ENCODE assay signal across 9 mouse cellular contexts in the genomic region with DNA sequence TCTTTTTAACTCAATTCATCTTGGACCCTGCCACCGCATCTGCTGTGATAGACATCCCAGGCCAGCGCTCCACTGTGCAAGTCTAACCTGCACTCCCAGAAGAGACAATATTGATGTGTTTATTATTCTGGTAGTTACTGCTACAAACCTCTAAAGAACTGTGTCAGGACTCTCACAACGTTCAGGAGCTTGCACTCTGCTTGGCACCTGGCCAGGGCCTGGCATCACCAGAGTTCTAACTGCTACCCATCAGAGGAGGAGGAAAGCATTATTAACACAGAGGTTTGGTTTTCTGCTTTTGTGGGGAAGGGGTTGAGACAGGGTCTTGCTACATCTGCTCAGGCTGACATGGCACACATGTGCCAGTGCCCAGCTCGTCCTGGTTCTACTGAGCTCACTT. TPM values are rescaled to one million over a fixed set of nuclear protein-coding genes. Genes with fewer than 3 reads are reported as not detected.
DNase-seq lines count a peak whose midpoint lies in the region; ATAC-seq and TF ChIP-seq lines count a peak whose summit lies in the region.
"Had no signal": no experiment of that assay in that cellular context is flagged by ENCODE, and none has a peak within 500 bp of the region (broad histone marks: within the 10 kb centered on the region; RNA-seq: fewer than 3 reads in every experiment).

No protein-coding gene starts in this region.

- 61% methylated on average over 4 of the region's 4 CpGs for WGBS in forebrain, embryonic 14.5 days
- WGBS in forebrain, embryonic 15.5 days = 60% methylated on average over 4 of the region's 4 CpGs
- 68% methylated on average over 4 of the region's 4 CpGs for WGBS in stomach, postnatal 0 days

- ATAC-seq in forebrain, embryonic 14.5 days = no peak
- ATAC-seq in forebrain, embryonic 15.5 days (replicated peaks) = no peak
- no peak for ATAC-seq in stomach, postnatal 0 days (ENCODE audit: low FRiP score, low TSS enrichment)

- H3K27me3 ChIP-seq in forebrain, embryonic 14.5 days (replicated peaks; ENCODE audit: control insufficient read depth, insufficient read depth, low read length) = no peaks in the 10 kb centered on the region
- no peaks in the 10 kb centered on the region for H3K27me3 ChIP-seq in forebrain, embryonic 15.5 days
- no peaks in the 10 kb centered on the region for H3K27me3 ChIP-seq in stomach, postnatal 0 days (ENCODE audit: control insufficient read depth, insufficient read depth, low read length)

- H3K4me1 ChIP-seq in forebrain, embryonic 14.5 days (ENCODE audit: control insufficient read depth, insufficient read depth, low read length) = no peaks in the 10 kb centered on the region
- H3K4me1 ChIP-seq in forebrain, embryonic 15.5 days = peaks cover 10% of the 10 kb centered on the region
- no peaks in the 10 kb centered on the region for H3K4me1 ChIP-seq in stomach, postnatal 0 days (replicated peaks; ENCODE audit: control insufficient read depth, insufficient read depth)

- no peak overlapping the region for H3K4me3 ChIP-seq in forebrain, embryonic 14.5 days (ENCODE audit: low read depth, low read length)
- no peak overlapping the region for H3K4me3 ChIP-seq in forebrain, embryonic 15.5 days
- no peak overlapping the region for H3K4me3 ChIP-seq in stomach, postnatal 0 days (ENCODE audit: low read depth, low read length)

- TF ChIP-seq CTCF in stomach, postnatal 0 days (IDR thresholded peaks at IDR 0.05; ENCODE audit: low read depth) = no peak

- DNase-seq in forebrain, embryonic 14.5 days (ENCODE audit: low spot score) = peak; percentile 49
- peak; percentile 56 for DNase-seq in layer of hippocampus, adult 11-12 months (ENCODE audit: low spot score)
- DNase-seq in layer of hippocampus, adult 9-10 months (ENCODE audit: low spot score) = no peak
- peak; percentile 31 for DNase-seq in adipocyte (ENCODE audit: low spot score)
- peak; percentile 54 to 68 for DNase-seq in cerebellum, postnatal 36 days
- DNase-seq in stomach, postnatal 0 days (ENCODE audit: low spot score) = no peak
- no peak for DNase-seq in thymus, postnatal 36 days

- 0 out of 2 replicates have a peak, but pooled peaks cover 3% of the 10 kb centered on the region for H3K36me3 ChIP-seq in forebrain, embryonic 14.5 days (ENCODE audit: control insufficient read depth, insufficient read depth, low read length)
- H3K36me3 ChIP-seq in forebrain, embryonic 15.5 days = no peaks in the 10 kb centered on the region
- H3K36me3 ChIP-seq in stomach, postnatal 0 days (ENCODE audit: control insufficient read depth, insufficient read depth, low read length) = no peaks in the 10 kb centered on the region

- no peak overlapping the region for H3K9ac ChIP-seq in forebrain, embryonic 14.5 days (ENCODE audit: low read length)
- H3K9ac ChIP-seq in forebrain, embryonic 15.5 days (replicated peaks) = no peak overlapping the region
- no peak overlapping the region for H3K9ac ChIP-seq in stomach, postnatal 0 days (ENCODE audit: low read length)

- H3K27ac ChIP-seq in forebrain, embryonic 14.5 days (ENCODE audit: low read depth, low read length) = no peak overlapping the region
- no peak overlapping the region for H3K27ac ChIP-seq in forebrain, embryonic 15.5 days (replicated peaks)
- no peak overlapping the region for H3K27ac ChIP-seq in stomach, postnatal 0 days (replicated peaks)
- H3K27ac ChIP-seq: kidney, postnatal 0 days had no signal

- no peaks in the 10 kb centered on the region for H3K9me3 ChIP-seq in forebrain, embryonic 14.5 days (replicated peaks; ENCODE audit: control insufficient read depth, low read length)
- no peaks in the 10 kb centered on the region for H3K9me3 ChIP-seq in forebrain, embryonic 15.5 days
- H3K9me3 ChIP-seq in stomach, postnatal 0 days (ENCODE audit: control insufficient read depth, low read length) = no peaks in the 10 kb centered on the region

- H3K4me2 ChIP-seq in forebrain, embryonic 14.5 days (ENCODE audit: low read length) = no peak overlapping the region
- H3K4me2 ChIP-seq in forebrain, embryonic 15.5 days (replicated peaks) = no peak overlapping the region
- H3K4me2 ChIP-seq in stomach, postnatal 0 days (replicated peaks; ENCODE audit: low read depth) = no peak overlapping the region

- no peak for TF ChIP-seq EP300 in stomach, postnatal 0 days (optimal IDR thresholded peaks at IDR 0.05)

RNA-seq across cellular contexts. Expression of a gene that starts 45.0 kb away (rescaled TPM):
- polyA plus RNA-seq in forebrain, embryonic 14.5 days (2014; fragmentation: Nextera tagmentation; extraction: Ambion mirVana) = 75.8 and 95.0 TPM in 2 replicates
- 91.8 and 95.0 TPM in 2 replicates for polyA plus RNA-seq in forebrain, embryonic 15.5 days (2015; fragmentation: Nextera tagmentation; extraction: Ambion mirVana)
- 33.2 and 36.6 TPM in 2 replicates for polyA plus RNA-seq in stomach, postnatal 0 days (2015; fragmentation: Nextera tagmentation; extraction: Ambion mirVana)

Comparison
In these comparisons a context has a peak if more than half of its experiments do, and no peak if none do; other contexts are left out.
1. DNase-seq: peak in forebrain, embryonic 14.5 days (single experiment), layer of hippocampus, adult 11-12 months (single experiment), adipocyte (single experiment) and cerebellum, postnatal 36 days (2 of 2); none in layer of hippocampus, adult 9-10 months (single experiment), stomach, postnatal 0 days (single experiment) and thymus, postnatal 36 days (0 of 2).